Mouse (Mus musculus) MEL (cell line): ENCODE results near the gene Chst3. TPM values are rescaled to one million over a fixed set of nuclear protein-coding genes. Genes with fewer than 3 reads are reported as not detected.

Experiments used
- DNase-seq: peaks from one replicate; pipeline ENCODE4 v3.0.0; 2011; ENCODE audit warnings: low read depth, low spot score
- H3K27ac ChIP-seq: 2 replicates; pipeline ENCODE4 v1.5.1; 2012; ENCODE audit warnings: low read depth, mild to moderate bottlenecking, control low read depth, low read length, moderate library complexity; ENCODE audit not compliant: control insufficient read depth
- H3K27me3 ChIP-seq, 2 experiments: fragments of 150-350 bp in 1 of 2; sonication (generic) in 1 of 2; 2 replicates each; pipeline ENCODE4 v1.6.1; 2012; ENCODE audit warnings: low read length in 2 of 2, mild to moderate bottlenecking in 2 of 2, improper control_type of control experiment in 1 of 2, moderate library complexity in 1 of 2; ENCODE audit not compliant: insufficient read depth in 2 of 2, control insufficient read depth in 1 of 2
- H3K36me3 ChIP-seq, 2 experiments: 2 replicates each; pipeline ENCODE4 v1.6.1; 2012 to 2014; ENCODE audit warnings: low read length in 2 of 2, improper control_type of control experiment in 1 of 2, inconsistent platforms in 1 of 2, mild to moderate bottlenecking in 1 of 2; ENCODE audit not compliant: insufficient read depth in 2 of 2, control insufficient read depth in 1 of 2
- H3K4me1 ChIP-seq, 2 experiments: fragments of 150-350 bp in 1 of 2; sonication (generic) in 1 of 2; 2 replicates each; pipeline ENCODE4 v1.6.1; 2012; ENCODE audit warnings: low read length in 2 of 2, improper control_type of control experiment in 1 of 2, mild to moderate bottlenecking in 1 of 2; ENCODE audit not compliant: insufficient read depth in 2 of 2, control insufficient read depth in 1 of 2
- H3K4me3 ChIP-seq, 2 experiments: fragments of 150-350 bp in 1 of 2; sonication (generic) in 1 of 2; 2 replicates each; pipeline ENCODE4 v1.5.1; 2012; ENCODE audit warnings: low read depth in 2 of 2, low read length in 2 of 2, mild to moderate bottlenecking in 2 of 2, moderate library complexity in 2 of 2, control low read depth in 1 of 2, improper control_type of control experiment in 1 of 2; ENCODE audit not compliant: control insufficient read depth in 1 of 2, insufficient read depth in 1 of 2
- H3K79me2 ChIP-seq: 2 replicates; pipeline ENCODE4 v1.6.1; 2012; ENCODE audit warnings: mild to moderate bottlenecking, low read length, moderate library complexity; ENCODE audit not compliant: control insufficient read depth, poor library complexity, insufficient read depth
- H3K9ac ChIP-seq: 2 replicates; pipeline ENCODE4 v1.6.1; 2012; ENCODE audit warnings: low read depth, mild to moderate bottlenecking, control low read depth, low read length, moderate library complexity; ENCODE audit not compliant: control insufficient read depth, poor library complexity, severe bottlenecking
- H3K9me3 ChIP-seq: fragments of 150-350 bp; sonication (generic); replicated peaks from 2 replicates; pipeline ENCODE4 v1.6.1; 2012; ENCODE audit warnings: mild to moderate bottlenecking, low read length, improper control_type of control experiment, moderate library complexity; ENCODE audit not compliant: insufficient read depth
- BHLHE40 ChIP-seq: IDR thresholded peaks from 2 replicates; pipeline ENCODE4 v1.6.1; 2012; ENCODE audit warnings: low read depth, mild to moderate bottlenecking, inconsistent platforms, low read length, improper control_type of control experiment, borderline replicate concordance
- ELF1 ChIP-seq: IDR thresholded peaks from 2 replicates; pipeline ENCODE4 v1.6.1; 2014; ENCODE audit warnings: low read depth, mild to moderate bottlenecking, inconsistent platforms, low read length, improper control_type of control experiment, moderate library complexity
- EP300 ChIP-seq, 2 experiments: IDR thresholded peaks; 2 replicates each; pipeline ENCODE4 v1.6.1; 2011; ENCODE audit warnings: improper control_type of control experiment in 2 of 2, low read length in 2 of 2, low read depth in 1 of 2, mild to moderate bottlenecking in 1 of 2
- GATA1 ChIP-seq: IDR thresholded peaks from 2 replicates; pipeline ENCODE4 v1.6.1; 2011; ENCODE audit warnings: low read depth, low read length, improper control_type of control experiment
- HCFC1 ChIP-seq: IDR thresholded peaks from 2 replicates; pipeline ENCODE4 v1.6.1; 2012; ENCODE audit warnings: low read depth, mild to moderate bottlenecking, inconsistent platforms, low read length, improper control_type of control experiment, moderate library complexity
- MAX ChIP-seq: IDR thresholded peaks from 2 replicates; pipeline ENCODE4 v1.6.1; 2011; ENCODE audit warnings: low read length, improper control_type of control experiment
- MAZ ChIP-seq: IDR thresholded peaks from 2 replicates; pipeline ENCODE4 v1.6.1; 2012; ENCODE audit warnings: low read depth, mild to moderate bottlenecking, inconsistent platforms, low read length, improper control_type of control experiment
- MEF2A ChIP-seq: IDR thresholded peaks from 2 replicates; pipeline ENCODE4 v1.6.1; 2014; ENCODE audit warnings: low read depth, mild to moderate bottlenecking, inconsistent platforms, low read length, improper control_type of control experiment; ENCODE audit not compliant: poor library complexity, insufficient replicate concordance, severe bottlenecking; ENCODE audit errors: extremely low read depth
- NELFE ChIP-seq: IDR thresholded peaks from 2 replicates; pipeline ENCODE4 v1.6.1; 2011; ENCODE audit warnings: low read depth, low read length, improper control_type of control experiment
- NRF1 ChIP-seq: IDR thresholded peaks from 2 replicates; pipeline ENCODE4 v1.6.1; 2014; ENCODE audit warnings: low read depth, mild to moderate bottlenecking, inconsistent platforms, low read length, improper control_type of control experiment, moderate library complexity; ENCODE audit not compliant: poor library complexity, insufficient read depth, severe bottlenecking
- SIN3A ChIP-seq: IDR thresholded peaks from 2 replicates; pipeline ENCODE4 v1.6.1; 2012; ENCODE audit warnings: low read length, improper control_type of control experiment, inconsistent platforms
- SMC3 ChIP-seq: IDR thresholded peaks from 2 replicates; pipeline ENCODE4 v1.6.1; 2011; ENCODE audit warnings: low read depth, low read length, improper control_type of control experiment
- USF2 ChIP-seq, 2 experiments: IDR thresholded peaks; 2 replicates each; pipeline ENCODE4 v1.6.1; 2011 to 2012; ENCODE audit warnings: improper control_type of control experiment in 2 of 2, low read length in 2 of 2, borderline replicate concordance in 1 of 2, inconsistent platforms in 1 of 2, low read depth in 1 of 2, mild to moderate bottlenecking in 1 of 2; ENCODE audit not compliant: insufficient read depth in 1 of 2
- ZMIZ1 ChIP-seq: IDR thresholded peaks from 2 replicates; pipeline ENCODE4 v1.6.1; 2012; ENCODE audit warnings: low read depth, mild to moderate bottlenecking, inconsistent platforms, low read length, improper control_type of control experiment, moderate library complexity
- ZNF384 ChIP-seq: IDR thresholded peaks from 2 replicates; pipeline ENCODE4 v1.6.1; 2012; ENCODE audit warnings: low read depth, mild to moderate bottlenecking, inconsistent platforms, low read length, improper control_type of control experiment
- polyA plus RNA-seq, 2 experiments: library from polyadenylated mRNA; stranded (reverse) in 1 of 2; unstranded in 1 of 2; fragments of >175 nt in 1 of 2; fragments of >200 nt in 1 of 2; gene quantifications; 2 replicates each; pipeline versions ENCODE4 v1.2.1 to v1.2.4; 2012; ENCODE audit warnings: low replicate concordance in 2 of 2, low read depth in 1 of 2; ENCODE audit not compliant: insufficient read length in 2 of 2, insufficient read depth in 1 of 2, missing spikeins in 1 of 2
- total RNA-seq: library from RNA; depleted of rRNA; stranded (reverse); fragments of 300-350 nt; gene quantifications from 2 replicates; pipeline ENCODE4 v1.2.3, GENCODE M21; 2012; rRNA removed

The Chst3 gene
- total and polyA plus RNA-seq, 3 experiments = 0.08 TPM; not detected in 2

DNA sequence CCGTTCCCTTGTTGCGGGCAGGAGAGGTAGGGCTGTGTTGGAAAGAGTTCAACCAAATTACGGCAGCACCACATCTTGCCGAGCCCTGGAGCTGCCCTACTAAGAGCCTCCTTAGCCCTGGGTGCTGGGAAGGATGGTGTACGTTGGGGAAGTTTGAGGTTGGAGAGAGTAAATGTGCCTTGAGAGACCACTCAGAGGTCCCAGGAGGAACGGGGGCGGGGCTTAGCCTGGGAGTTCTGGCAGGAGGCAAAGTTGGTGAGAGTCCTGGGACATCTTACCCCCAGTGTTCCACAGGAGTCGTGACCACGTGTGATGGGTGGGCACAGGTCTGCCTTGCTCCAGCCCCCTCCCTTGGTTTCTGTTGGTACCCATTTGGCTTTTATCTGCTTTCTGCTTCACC is 84.9 kb downstream of the Chst3 start:
- H3K9ac ChIP-seq = no peak overlapping the region
- TF ChIP-seq ZMIZ1 (no peak), SIN3A (no peak), ELF1 (no peak), MEF2A (no peak), SMC3 (no peak), BHLHE40 (no peak), NELFE (no peak), MAZ (no peak), USF2 (IDR thresholded peaks at IDR 0.05; ENCODE audit: borderline replicate concordance in 1 of 2, insufficient read depth in 1 of 2, low read depth in 1 of 2, low read length in 2 of 2) (no peak)
- H3K4me3 ChIP-seq = no peak overlapping the region
- H3K4me1 ChIP-seq = 0 out of 4 replicates have a peak, but pooled peaks cover 0 to 3% of the 10 kb centered on the region in 2 experiments
- no peaks in the 10 kb centered on the region for H3K36me3 ChIP-seq
- H3K27me3 ChIP-seq = no peaks in the 10 kb centered on the region
- DNase-seq = no peak
- H3K9me3 ChIP-seq = no peaks in the 10 kb centered on the region
- no peaks in the 10 kb centered on the region for H3K79me2 ChIP-seq
- H3K27ac ChIP-seq = no peak overlapping the region

GRCm38 (mm10) chr10:60133501-60133900 is 85.6 kb downstream of the Chst3 start:
- H3K79me2 ChIP-seq = no peaks in the 10 kb centered on the region
- H3K27me3 ChIP-seq = no peaks in the 10 kb centered on the region
- H3K4me3 ChIP-seq = no peak overlapping the region
- H3K27ac ChIP-seq = no peak overlapping the region
- H3K4me1 ChIP-seq = 0 out of 4 replicates have a peak, but pooled peaks cover 0 to 3% of the 10 kb centered on the region in 2 experiments
- H3K9ac ChIP-seq = no peak overlapping the region
- TF ChIP-seq NRF1 (no peak), GATA1 (no peak), HCFC1 (no peak), ZNF384 (no peak), MAX (no peak), EP300 (IDR thresholded peaks at IDR 0.05; ENCODE audit: low read depth in 1 of 2, low read length in 2 of 2) (no peak), NELFE (no peak)
- H3K36me3 ChIP-seq = no peaks in the 10 kb centered on the region
- H3K9me3 ChIP-seq = no peaks in the 10 kb centered on the region
- no peak for DNase-seq

Other genes with a start within 250 kb of the Chst3 start
- 17.0 and 17.1 TPM in 2 replicates for gene Ascc1, start 216.5 kb downstream of the Chst3 start, total RNA-seq
- 10 to 100 TPM in 1 of 2 experiments, not detected in 1; 37.9 TPM for gene Ascc1, start 216.5 kb downstream of the Chst3 start, polyA plus RNA-seq
- gene Anapc16, start 216.1 kb downstream of the Chst3 start, total RNA-seq = 61.5 and 73.0 TPM in 2 replicates
- 10 to 100 TPM in 1 of 2 experiments, not detected in 1; 53.7 TPM for gene Anapc16, start 216.1 kb downstream of the Chst3 start, polyA plus RNA-seq
- not detected in 2 replicates for gene Spock2, start 113.0 kb downstream of the Chst3 start, total RNA-seq
- under 1 TPM in 1 of 2 experiments, not detected in 1; 0.03 TPM for gene Spock2, start 113.0 kb downstream of the Chst3 start, polyA plus RNA-seq
- gene Psap, start 58.4 kb upstream of the Chst3 start, total RNA-seq = 102 and 106 TPM in 2 replicates
- gene Psap, start 58.4 kb upstream of the Chst3 start, polyA plus RNA-seq = 100 to 1,000 TPM in 1 of 2 experiments, 10 to 100 TPM in 1; 56.8 to 153 TPM
- gene Vsir, start 127.6 kb upstream of the Chst3 start, total RNA-seq = 4.9 and 11.2 TPM in 2 replicates
- gene Vsir, start 127.6 kb upstream of the Chst3 start, polyA plus RNA-seq = 10 to 100 TPM in 1 of 2 experiments, not detected in 1; 10.6 TPM
- gene Gm17455, start 180.5 kb upstream of the Chst3 start, total RNA-seq = not detected in 2 replicates
- not detected for gene Gm17455, start 180.5 kb upstream of the Chst3 start, polyA plus RNA-seq